Mouse (Mus musculus) stomach, postnatal 0 days (tissue): ENCODE data around the gene Esrrg. TPM values are rescaled to one million over a fixed set of nuclear protein-coding genes. Genes with fewer than 3 reads are reported as not detected.

Source experiments
- ATAC-seq: fragments of 200-750 bp; cut with Nextera tagmentation; 2 replicates; pipeline ENCODE4 v1.8.0; 2017; ENCODE audit not compliant: low FRiP score, low TSS enrichment
- DNase-seq: peaks from one replicate; pipeline ENCODE4 v3.0.0-alpha.2; 2016; ENCODE audit warnings: low spot score
- H3K27ac ChIP-seq: fragments of 300-500 bp; sonication (generic); replicated peaks from 2 replicates; pipeline ENCODE4 v1.5.1; 2014; ENCODE audit warnings: mild to moderate bottlenecking, control low read depth
- H3K27me3 ChIP-seq: fragments of 300-500 bp; sonication (generic); 2 replicates; pipeline ENCODE4 v1.6.1; 2014; ENCODE audit warnings: low read length; ENCODE audit not compliant: control insufficient read depth, insufficient read depth
- H3K36me3 ChIP-seq: fragments of 300-500 bp; sonication (generic); 2 replicates; pipeline ENCODE4 v1.6.1; 2014; ENCODE audit warnings: low read length, mixed read lengths; ENCODE audit not compliant: control insufficient read depth, insufficient read depth
- H3K4me1 ChIP-seq: fragments of 300-500 bp; sonication (generic); replicated peaks from 2 replicates; pipeline ENCODE4 v1.6.1; 2014; ENCODE audit warnings: antibody characterized with exemption; ENCODE audit not compliant: control insufficient read depth, insufficient read depth
- H3K4me2 ChIP-seq: fragments of 300-500 bp; sonication (generic); replicated peaks from 2 replicates; pipeline ENCODE4 v1.6.1; 2014; ENCODE audit warnings: low read depth, mild to moderate bottlenecking, control low read depth, moderate library complexity
- H3K4me3 ChIP-seq: fragments of 300-500 bp; sonication (generic); 2 replicates; pipeline ENCODE4 v1.5.1; 2014; ENCODE audit warnings: low read depth, low read length, control low read depth
- H3K9ac ChIP-seq: fragments of 300-500 bp; sonication (generic); 2 replicates; pipeline ENCODE4 v1.6.1; 2014; ENCODE audit warnings: mild to moderate bottlenecking, low read length, control low read depth, mixed read lengths
- H3K9me3 ChIP-seq: fragments of 300-500 bp; sonication (generic); 2 replicates; pipeline ENCODE4 v1.6.1; 2016; ENCODE audit warnings: low read length; ENCODE audit not compliant: control insufficient read depth
- CTCF ChIP-seq: IDR thresholded peaks from 2 replicates; pipeline ENCODE4 v1.5.1; 2016; ENCODE audit warnings: antibody characterized with exemption, low read depth, mild to moderate bottlenecking, moderate library complexity
- EP300 ChIP-seq: optimal IDR thresholded peaks from 2 replicates; pipeline ENCODE3; 2016; ENCODE audit warnings: antibody characterized with exemption
- whole genome bisulfite sequencing: fragments of 180-500 bp; shearing (Covaris S2); extraction: QIAGEN DNeasy Blood & Tissue Kit; methylation state at CpG from one replicate; pipeline ENCODE4 v1.1.7; 2014; 5-methylcytosine and 5-hydroxymethylcytosine counted together
- polyA plus RNA-seq: library from polyadenylated mRNA; unstranded; fragments of >200 nt; fragmentation: Nextera tagmentation; extraction: Ambion mirVana; gene quantifications from 2 replicates; pipeline ENCODE4 v1.2.1, GENCODE M21; 2015

Gene Esrrg
- polyA plus RNA-seq, 1 experiment from 2014 or later: 7.4 TPM

- DNase-seq: no peak
- whole genome bisulfite sequencing: 82% methylated on average over 4 of the region's 4 CpGs
- H3K4me2 ChIP-seq: no peak overlapping the region
- no peak overlapping the region for H3K4me3 ChIP-seq
- no peaks in the 10 kb centered on the region for H3K4me1 ChIP-seq
- H3K27me3 ChIP-seq: no peaks in the 10 kb centered on the region
- H3K9ac ChIP-seq: no peak overlapping the region
- no peak for ATAC-seq
- H3K9me3 ChIP-seq: no peaks in the 10 kb centered on the region
- H3K27ac ChIP-seq: no peak overlapping the region
- no peaks in the 10 kb centered on the region for H3K36me3 ChIP-seq
- TF ChIP-seq CTCF: no peak
- TF ChIP-seq EP300: no peak
Measured at GRCm38 (mm10) chr1:187968379-187968778, 359.8 kb downstream of the Esrrg start.

DNA sequence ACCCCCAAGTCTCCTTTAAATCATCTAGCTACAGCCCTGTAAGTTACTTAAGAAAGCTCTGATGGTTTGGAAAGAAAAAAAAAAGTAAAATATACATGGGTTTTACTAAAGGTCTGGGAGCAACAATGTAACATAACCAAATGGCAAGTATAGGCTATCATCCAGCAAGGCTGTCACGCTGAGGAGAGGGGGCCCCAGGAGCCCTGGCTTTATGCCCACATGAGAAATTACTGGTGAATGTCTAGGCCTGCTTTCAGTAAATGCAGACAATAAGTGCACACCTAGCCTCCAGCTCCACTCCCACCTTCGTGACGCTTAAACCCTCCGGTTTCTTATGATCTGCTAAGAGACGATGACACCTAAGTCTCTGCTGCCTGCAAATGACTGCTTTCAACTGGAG is 360.9 kb downstream of the Esrrg start:
- no peak overlapping the region for H3K27ac ChIP-seq
- H3K4me1 ChIP-seq: no peaks in the 10 kb centered on the region
- no peaks in the 10 kb centered on the region for H3K36me3 ChIP-seq
- H3K9me3 ChIP-seq: no peaks in the 10 kb centered on the region
- WGBS: 52% methylated on average over 5 of the region's 5 CpGs
- no peak overlapping the region for H3K4me2 ChIP-seq
- no peak for ATAC-seq
- H3K9ac ChIP-seq: no peak overlapping the region
- DNase-seq: no peak
- TF ChIP-seq CTCF (no peak), EP300 (no peak)
- H3K27me3 ChIP-seq: no peaks in the 10 kb centered on the region
- no peak overlapping the region for H3K4me3 ChIP-seq

- DNase-seq: peak; percentile 49
- H3K27ac ChIP-seq: no peak overlapping the region
- H3K27me3 ChIP-seq: no peaks in the 10 kb centered on the region
- no peaks in the 10 kb centered on the region for H3K36me3 ChIP-seq
- no peak for TF ChIP-seq EP300
- peak; percentile 83 for TF ChIP-seq CTCF
- no peaks in the 10 kb centered on the region for H3K9me3 ChIP-seq
- 11% methylated on average over 9 of the region's 9 CpGs for WGBS
- no peak overlapping the region for H3K9ac ChIP-seq
- no peaks in the 10 kb centered on the region for H3K4me1 ChIP-seq
- 0 out of 2 replicates have a peak, but pooled peaks have one; percentile 40 for ATAC-seq
- H3K4me2 ChIP-seq: no peak overlapping the region
- H3K4me3 ChIP-seq: no peak overlapping the region
Measured at GRCm38 (mm10) chr1:187974396-187974795, 365.8 kb downstream of the Esrrg start.

GRCm38 (mm10) chr1:187975465-187976352 is 367.1 kb downstream of the Esrrg start:
- no peaks in the 10 kb centered on the region for H3K27me3 ChIP-seq
- no peak overlapping the region for H3K4me3 ChIP-seq
- H3K36me3 ChIP-seq: no peaks in the 10 kb centered on the region
- H3K9me3 ChIP-seq: no peaks in the 10 kb centered on the region
- no peak overlapping the region for H3K4me2 ChIP-seq
- WGBS: 83% methylated on average over 20 of the region's 20 CpGs
- H3K27ac ChIP-seq: no peak overlapping the region
- ATAC-seq (no peak), DNase-seq (no peak)
- no peak overlapping the region for H3K9ac ChIP-seq
- TF ChIP-seq CTCF: peak; percentile 41
- TF ChIP-seq EP300: no peak
- no peaks in the 10 kb centered on the region for H3K4me1 ChIP-seq

- TF ChIP-seq EP300 (no peak), CTCF (no peak)
- H3K4me2 ChIP-seq: no peak overlapping the region
- no peaks in the 10 kb centered on the region for H3K27me3 ChIP-seq
- DNase-seq (no peak), ATAC-seq (no peak)
- WGBS: 65% methylated on average over 9 of the region's 9 CpGs
- H3K27ac ChIP-seq: no peak overlapping the region
- H3K4me3 ChIP-seq: no peak overlapping the region
- no peaks in the 10 kb centered on the region for H3K9me3 ChIP-seq
- no peaks in the 10 kb centered on the region for H3K4me1 ChIP-seq
- H3K9ac ChIP-seq: no peak overlapping the region
- H3K36me3 ChIP-seq: no peaks in the 10 kb centered on the region
Measured at GRCm38 (mm10) chr1:187976353-187976730, 367.8 kb downstream of the Esrrg start.

DNA sequence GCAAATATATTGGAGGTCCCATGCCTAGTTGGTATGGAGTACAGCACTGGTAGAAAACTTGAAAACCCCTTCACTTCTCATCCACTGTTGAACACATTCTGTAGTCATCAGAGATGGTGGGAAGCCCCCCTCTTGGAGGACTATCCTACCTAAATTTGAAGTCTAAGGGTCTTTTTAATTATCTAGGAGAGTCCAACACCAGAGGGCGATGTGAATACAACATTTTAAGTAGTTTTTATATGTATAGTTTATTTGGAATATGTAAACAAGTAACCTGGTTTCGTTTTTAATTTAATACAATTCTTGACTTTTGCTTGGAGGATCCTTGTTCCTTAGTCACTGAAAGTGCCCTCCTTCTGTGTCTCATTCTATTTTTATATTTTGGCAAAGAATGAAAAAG is 372.4 kb downstream of the Esrrg start:
- Histone ChIP-seq H3K36me3 (no peaks in the 10 kb centered on the region), H3K4me1 (no peaks in the 10 kb centered on the region), H3K4me2 (no peak overlapping the region), H3K27ac (no peak overlapping the region), H3K9me3 (no peaks in the 10 kb centered on the region), H3K9ac (no peak overlapping the region), H3K27me3 (no peaks in the 10 kb centered on the region), H3K4me3 (no peak overlapping the region)
- WGBS: 49% methylated on average over 2 of the region's 2 CpGs
- ATAC-seq (no peak), DNase-seq (no peak)
- TF ChIP-seq EP300: no peak
- TF ChIP-seq CTCF: peak; percentile 29; the same call in 1 of the 2 replicates
